Mouse (Mus musculus): ENCODE data around the gene Bcar3. TPM values are rescaled to one million over a fixed set of nuclear protein-coding genes. Genes with fewer than 3 reads are reported as not detected.

Gene Bcar3
- polyA plus RNA-seq, 1 experiment = 8.2 TPM

DNA sequence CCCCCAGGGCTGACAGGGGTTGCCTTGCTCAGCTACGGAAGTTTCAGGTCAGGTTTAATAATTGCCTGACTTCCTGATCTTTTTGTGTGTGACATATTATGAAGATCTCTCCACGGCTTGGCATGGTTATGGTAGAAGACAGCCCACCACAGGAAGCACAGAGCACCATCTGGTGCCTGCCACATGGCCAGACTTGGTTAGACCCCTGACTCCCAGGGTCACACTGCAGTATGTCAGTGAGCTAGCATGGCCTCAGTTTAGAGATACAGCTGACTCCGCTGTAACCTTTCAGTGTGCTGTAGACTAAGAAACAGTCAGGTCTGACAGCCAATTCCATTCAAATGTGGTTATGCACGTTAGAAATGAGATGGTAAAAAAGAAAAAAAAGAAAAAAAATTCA, 223.8 kb downstream of the Bcar3 start:
- TF ChIP-seq POLR2A (IDR thresholded peaks at IDR 0.05; ENCODE audit: control insufficient read depth, extremely low read depth, insufficient read depth, low read length, poor library complexity) = no peak
- TF ChIP-seq CTCF (IDR thresholded peaks at IDR 0.05; ENCODE audit: borderline replicate concordance, control insufficient read depth, extremely low read depth, insufficient read depth, low read length, poor library complexity) = no peak
- Histone ChIP-seq H3K4me3 (ENCODE audit: control insufficient read depth, insufficient read depth, low read length) (no peak overlapping the region), H3K27me3 (ENCODE audit: control insufficient read depth, insufficient read depth, low read length) (no peaks in the 10 kb centered on the region), H3K36me3 (ENCODE audit: control insufficient read depth, insufficient read depth, low read length) (no peaks in the 10 kb centered on the region), H3K27ac (ENCODE audit: control insufficient read depth, insufficient read depth, low read length) (no peak overlapping the region), H3K4me1 (replicated peaks; ENCODE audit: control insufficient read depth, insufficient read depth, low read length) (no peaks in the 10 kb centered on the region)
- DNase-seq = no peak
- 37% methylated on average over 4 of the region's 4 CpGs for WGBS

- Histone ChIP-seq H3K27ac (ENCODE audit: control insufficient read depth, insufficient read depth, low read length) (no peak overlapping the region), H3K27me3 (ENCODE audit: control insufficient read depth, insufficient read depth, low read length) (no peaks in the 10 kb centered on the region), H3K36me3 (ENCODE audit: control insufficient read depth, insufficient read depth, low read length) (no peaks in the 10 kb centered on the region), H3K4me1 (replicated peaks; ENCODE audit: control insufficient read depth, insufficient read depth, low read length) (no peaks in the 10 kb centered on the region), H3K4me3 (ENCODE audit: control insufficient read depth, insufficient read depth, low read length) (no peak overlapping the region)
- 90% methylated on average over 9 of the region's 9 CpGs for WGBS
- DNase-seq = no peak
- no peak for TF ChIP-seq CTCF (IDR thresholded peaks at IDR 0.05; ENCODE audit: borderline replicate concordance, control insufficient read depth, extremely low read depth, insufficient read depth, low read length, poor library complexity)
- TF ChIP-seq POLR2A (IDR thresholded peaks at IDR 0.05; ENCODE audit: control insufficient read depth, extremely low read depth, insufficient read depth, low read length, poor library complexity) = no peak
Observed at GRCm38 (mm10) chr3:122518231-122518736, 224.3 kb downstream of the Bcar3 start.

GRCm38 (mm10) chr3:122519082-122519481, 225.1 kb downstream of the Bcar3 start:
- H3K36me3 ChIP-seq (ENCODE audit: control insufficient read depth, insufficient read depth, low read length) = no peaks in the 10 kb centered on the region
- no peak for DNase-seq
- 74% methylated on average over 13 of the region's 13 CpGs for WGBS

GRCm38 (mm10) chr3:122520365-122520764, 226.4 kb downstream of the Bcar3 start:
- Histone ChIP-seq H3K36me3 (ENCODE audit: control insufficient read depth, insufficient read depth, low read length) (no peaks in the 10 kb centered on the region), H3K27ac (ENCODE audit: control insufficient read depth, insufficient read depth, low read length) (no peak overlapping the region), H3K4me3 (ENCODE audit: control insufficient read depth, insufficient read depth, low read length) (no peak overlapping the region), H3K27me3 (ENCODE audit: control insufficient read depth, insufficient read depth, low read length) (no peaks in the 10 kb centered on the region), H3K4me1 (replicated peaks; ENCODE audit: control insufficient read depth, insufficient read depth, low read length) (no peaks in the 10 kb centered on the region)
- 95% methylated on average over 3 of the region's 3 CpGs for WGBS
- DNase-seq = no peak
- TF ChIP-seq CTCF (IDR thresholded peaks at IDR 0.05; ENCODE audit: borderline replicate concordance, control insufficient read depth, extremely low read depth, insufficient read depth, low read length, poor library complexity) = no peak
- TF ChIP-seq POLR2A (IDR thresholded peaks at IDR 0.05; ENCODE audit: control insufficient read depth, extremely low read depth, insufficient read depth, low read length, poor library complexity) = no peak

More at GRCm38 (mm10) chr3:122519082-122519481, 225.1 kb downstream of the Bcar3 start:
- no peak overlapping the region for H3K27ac ChIP-seq (ENCODE audit: control insufficient read depth, insufficient read depth, low read length)
- no peak overlapping the region for H3K4me3 ChIP-seq (ENCODE audit: control insufficient read depth, insufficient read depth, low read length)
- H3K4me1 ChIP-seq (replicated peaks; ENCODE audit: control insufficient read depth, insufficient read depth, low read length) = no peaks in the 10 kb centered on the region
- TF ChIP-seq CTCF (IDR thresholded peaks at IDR 0.05; ENCODE audit: borderline replicate concordance, control insufficient read depth, extremely low read depth, insufficient read depth, low read length, poor library complexity) = no peak
- no peak for TF ChIP-seq POLR2A (IDR thresholded peaks at IDR 0.05; ENCODE audit: control insufficient read depth, extremely low read depth, insufficient read depth, low read length, poor library complexity)
- H3K27me3 ChIP-seq (ENCODE audit: control insufficient read depth, insufficient read depth, low read length) = no peaks in the 10 kb centered on the region

GRCm38 (mm10) chr3:122520875-122521274, 226.9 kb downstream of the Bcar3 start:
- no peak for TF ChIP-seq CTCF (IDR thresholded peaks at IDR 0.05; ENCODE audit: borderline replicate concordance, control insufficient read depth, extremely low read depth, insufficient read depth, low read length, poor library complexity)
- TF ChIP-seq POLR2A (IDR thresholded peaks at IDR 0.05; ENCODE audit: control insufficient read depth, extremely low read depth, insufficient read depth, low read length, poor library complexity) = no peak
- H3K4me3 ChIP-seq (ENCODE audit: control insufficient read depth, insufficient read depth, low read length) = no peak overlapping the region
- 52% methylated on average over 4 of the region's 4 CpGs for WGBS
- H3K36me3 ChIP-seq (ENCODE audit: control insufficient read depth, insufficient read depth, low read length) = no peaks in the 10 kb centered on the region
- no peaks in the 10 kb centered on the region for H3K4me1 ChIP-seq (replicated peaks; ENCODE audit: control insufficient read depth, insufficient read depth, low read length)
- H3K27me3 ChIP-seq (ENCODE audit: control insufficient read depth, insufficient read depth, low read length) = no peaks in the 10 kb centered on the region
- no peak for DNase-seq
- no peak overlapping the region for H3K27ac ChIP-seq (ENCODE audit: control insufficient read depth, insufficient read depth, low read length)

- H3K27me3 ChIP-seq (ENCODE audit: control insufficient read depth, insufficient read depth, low read length) = no peaks in the 10 kb centered on the region
- no peak overlapping the region for H3K4me3 ChIP-seq (ENCODE audit: control insufficient read depth, insufficient read depth, low read length)
- no peaks in the 10 kb centered on the region for H3K36me3 ChIP-seq (ENCODE audit: control insufficient read depth, insufficient read depth, low read length)
- H3K4me1 ChIP-seq (replicated peaks; ENCODE audit: control insufficient read depth, insufficient read depth, low read length) = no peaks in the 10 kb centered on the region
- WGBS = 38% methylated on average over 1 of the region's 1 CpGs
- DNase-seq = no peak
- no peak overlapping the region for H3K27ac ChIP-seq (ENCODE audit: control insufficient read depth, insufficient read depth, low read length)
- TF ChIP-seq POLR2A (IDR thresholded peaks at IDR 0.05; ENCODE audit: control insufficient read depth, extremely low read depth, insufficient read depth, low read length, poor library complexity) (no peak), CTCF (IDR thresholded peaks at IDR 0.05; ENCODE audit: borderline replicate concordance, control insufficient read depth, extremely low read depth, insufficient read depth, low read length, poor library complexity) (no peak)
Observed at GRCm38 (mm10) chr3:122521294-122521693, 227.4 kb downstream of the Bcar3 start.

DNA sequence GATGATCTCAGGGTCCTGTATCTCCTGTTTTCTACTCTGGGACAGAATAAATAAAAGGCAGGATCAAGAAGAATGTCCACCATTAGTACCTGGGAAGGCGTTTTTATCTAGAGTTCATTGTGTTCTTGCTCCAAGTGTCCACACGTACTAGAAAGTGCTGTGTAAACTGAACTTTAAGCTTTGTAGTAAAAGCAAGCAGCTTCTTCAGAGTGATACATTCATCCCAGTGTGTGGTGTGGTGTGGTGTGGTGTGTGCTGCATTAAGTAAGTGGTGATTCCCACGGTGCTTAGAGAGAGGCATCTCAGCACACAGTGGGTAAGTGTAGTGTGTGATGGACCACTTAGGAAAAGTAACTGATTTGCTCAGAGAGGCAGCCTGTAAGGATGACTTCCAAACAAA, 234.5 kb downstream of the Bcar3 start:
- H3K27me3 ChIP-seq (ENCODE audit: control insufficient read depth, insufficient read depth, low read length) = no peaks in the 10 kb centered on the region
- no peak overlapping the region for H3K4me3 ChIP-seq (ENCODE audit: control insufficient read depth, insufficient read depth, low read length)
- H3K27ac ChIP-seq (ENCODE audit: control insufficient read depth, insufficient read depth, low read length) = no peak overlapping the region
- no peak for TF ChIP-seq CTCF (IDR thresholded peaks at IDR 0.05; ENCODE audit: borderline replicate concordance, control insufficient read depth, extremely low read depth, insufficient read depth, low read length, poor library complexity)
- no peak for TF ChIP-seq POLR2A (IDR thresholded peaks at IDR 0.05; ENCODE audit: control insufficient read depth, extremely low read depth, insufficient read depth, low read length, poor library complexity)
- WGBS = 94% methylated on average over 3 of the region's 3 CpGs
- H3K36me3 ChIP-seq (ENCODE audit: control insufficient read depth, insufficient read depth, low read length) = no peaks in the 10 kb centered on the region
- no peak for DNase-seq
- H3K4me1 ChIP-seq (replicated peaks; ENCODE audit: control insufficient read depth, insufficient read depth, low read length) = no peaks in the 10 kb centered on the region
